Mouse (Mus musculus) kidney, embryonic 14.5 days (tissue): ENCODE results near the gene Lypla2. TPM values are rescaled to one million over a fixed set of nuclear protein-coding genes. Genes with fewer than 3 reads are reported as not detected.
"Not testable (repeated sequence)": the region's sequence is repeated elsewhere in the genome, so short reads cannot be mapped to it uniquely, and the experiment has no call there.

ENCODE experiments used
- ATAC-seq: fragments of 200-750 bp; cut with Nextera tagmentation; 2 replicates; pipeline ENCODE4 v1.8.0; 2017; ENCODE audit warnings: moderate number of reproducible peaks, mild to moderate bottlenecking, moderate TSS enrichment, moderate library complexity; ENCODE audit not compliant: low FRiP score, low TSS enrichment
- H3K27ac ChIP-seq: fragments of 300-500 bp; sonication (generic); 2 replicates; pipeline ENCODE4 v1.5.1; 2014; ENCODE audit warnings: low read depth, mild to moderate bottlenecking, low read length, moderate library complexity, mixed read lengths
- H3K27me3 ChIP-seq: fragments of 300-500 bp; sonication (generic); 2 replicates; pipeline ENCODE4 v1.6.1; 2014; ENCODE audit warnings: mild to moderate bottlenecking, low read length; ENCODE audit not compliant: control insufficient read depth, insufficient read depth
- H3K36me3 ChIP-seq: fragments of 300-500 bp; sonication (generic); 2 replicates; pipeline ENCODE4 v1.6.1; 2014; ENCODE audit warnings: low read length, mixed read lengths; ENCODE audit not compliant: control insufficient read depth, insufficient read depth
- H3K4me1 ChIP-seq: fragments of 300-500 bp; sonication (generic); 2 replicates; pipeline ENCODE4 v1.6.1; 2014; ENCODE audit warnings: low read length, mixed read lengths; ENCODE audit not compliant: control insufficient read depth, insufficient read depth
- H3K4me2 ChIP-seq: fragments of 300-500 bp; sonication (generic); replicated peaks from 2 replicates; pipeline ENCODE4 v1.6.1; 2014; ENCODE audit warnings: low read depth, mild to moderate bottlenecking, low read length
- H3K4me3 ChIP-seq: fragments of 300-500 bp; sonication (generic); 2 replicates; pipeline ENCODE4 v1.5.1; 2014; ENCODE audit warnings: mild to moderate bottlenecking, low read length
- H3K9ac ChIP-seq: fragments of 300-500 bp; sonication (generic); 2 replicates; pipeline ENCODE4 v1.6.1; 2014; ENCODE audit warnings: low read depth, mild to moderate bottlenecking, low read length, moderate library complexity
- H3K9me3 ChIP-seq: fragments of 300-500 bp; sonication (generic); 2 replicates; pipeline ENCODE4 v1.6.1; 2016; ENCODE audit warnings: low read length; ENCODE audit not compliant: control insufficient read depth
- WGBS: fragments of 180-500 bp; shearing (Covaris S2); extraction: QIAGEN DNeasy Blood & Tissue Kit; methylation state at CpG from one replicate; pipeline ENCODE4 v1.1.7; 2014; 5-methylcytosine and 5-hydroxymethylcytosine counted together
- polyA plus RNA-seq: library from polyadenylated mRNA; unstranded; fragments of >200 nt; fragmentation: Nextera tagmentation; extraction: Ambion mirVana; gene quantifications from 2 replicates; pipeline ENCODE4 v1.2.1, GENCODE M21; 2014

The Lypla2 gene
- polyA plus RNA-seq, 1 experiment from 2014 or later = 133 TPM

DNA sequence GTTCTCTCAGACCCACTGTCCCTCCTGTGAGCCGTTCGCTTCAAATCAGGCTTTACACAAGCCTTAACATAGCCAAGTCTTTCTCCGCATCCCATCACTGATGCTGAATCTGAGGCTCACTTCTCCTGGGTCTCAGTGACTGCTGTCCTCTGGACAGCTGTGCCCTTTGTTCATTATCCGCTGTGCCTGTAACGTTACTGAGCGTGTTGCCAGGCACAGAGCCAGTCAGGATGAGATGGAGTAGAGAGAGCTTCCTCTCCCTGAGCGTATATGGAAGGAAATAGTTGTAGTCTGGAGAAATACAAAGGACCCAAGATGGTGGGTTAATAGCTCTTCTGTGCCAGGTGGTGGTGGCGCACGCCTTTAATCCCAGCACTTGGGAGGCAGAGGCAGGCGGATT is 23.0 kb downstream of the Lypla2 start:
- Histone ChIP-seq H3K9me3 (no peaks in the 10 kb centered on the region), H3K4me2 (no peak overlapping the region), H3K27ac (no peak overlapping the region), H3K27me3 (no peaks in the 10 kb centered on the region), H3K9ac (no peak overlapping the region), H3K4me1 (peaks cover 13% of the 10 kb centered on the region; the same call in 1 of the 2 replicates), H3K4me3 (no peak overlapping the region), H3K36me3 (peaks cover 6% of the 10 kb centered on the region; the same call in 1 of the 2 replicates)
- WGBS = 87% methylated on average over 10 of the region's 10 CpGs
- no peak for ATAC-seq

DNA sequence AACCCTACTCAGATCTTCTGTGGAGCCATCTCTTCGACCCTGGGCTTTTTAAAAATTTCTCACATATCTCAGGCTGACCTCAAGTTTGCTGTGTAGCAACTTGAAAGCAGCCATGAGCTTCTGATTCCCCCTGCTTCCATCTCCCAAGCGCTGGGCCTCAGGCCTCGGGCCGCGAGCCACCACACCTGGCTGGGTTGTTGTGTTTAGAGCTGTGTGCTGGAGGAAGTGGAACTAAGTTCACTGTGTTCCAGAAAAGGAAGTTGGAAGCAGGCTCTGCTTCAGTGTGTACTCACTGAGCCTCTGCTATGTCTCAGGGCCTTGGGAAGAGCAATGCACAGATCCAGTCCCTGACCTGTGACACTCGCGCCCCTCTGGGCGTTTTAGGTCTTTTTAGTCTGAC is 24.3 kb downstream of the Lypla2 start:
- H3K36me3 ChIP-seq = peaks cover 6% of the 10 kb centered on the region; the same call in 1 of the 2 replicates
- H3K9ac ChIP-seq = no peak overlapping the region
- H3K4me2 ChIP-seq = no peak overlapping the region
- H3K9me3 ChIP-seq = no peaks in the 10 kb centered on the region
- H3K27me3 ChIP-seq = no peaks in the 10 kb centered on the region
- 84% methylated on average over 8 of the region's 8 CpGs for WGBS
- no peak overlapping the region for H3K4me3 ChIP-seq
- no peak for ATAC-seq
- no peak overlapping the region for H3K27ac ChIP-seq
- H3K4me1 ChIP-seq = peaks cover 13% of the 10 kb centered on the region; the same call in 1 of the 2 replicates

DNA sequence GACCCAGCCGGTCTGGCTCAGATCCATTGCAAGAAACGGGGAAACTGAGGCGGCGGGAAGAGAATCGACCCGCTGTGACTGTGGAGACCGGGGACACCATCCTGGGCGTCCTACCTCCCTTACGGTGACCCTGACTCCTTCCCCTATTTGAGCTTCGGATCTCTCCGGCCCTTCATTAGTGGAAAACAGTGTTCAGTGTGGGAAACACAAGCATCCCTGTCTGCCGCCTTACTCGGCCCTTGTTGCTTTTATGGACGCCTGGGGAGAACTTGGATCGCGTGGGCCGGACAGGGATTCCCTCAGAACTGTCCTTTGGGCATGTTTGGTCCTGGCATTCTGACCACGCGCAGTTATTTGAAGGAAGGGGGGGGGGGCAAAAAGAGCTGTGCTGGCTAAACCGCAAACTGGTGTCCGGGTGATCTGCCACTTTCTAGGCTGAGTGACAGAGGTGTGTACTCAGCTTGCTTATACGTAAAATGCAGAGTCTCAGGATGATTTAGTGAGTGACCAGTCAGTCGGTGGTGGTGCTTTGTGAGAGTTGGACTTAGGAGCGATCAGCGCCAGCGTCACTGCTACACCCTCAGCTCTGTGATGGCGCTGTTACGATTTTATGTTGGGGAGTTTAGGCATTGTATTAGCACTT is 25.6 kb downstream of the Lypla2 start:
- peak; percentile 1 for ATAC-seq
- no peaks in the 10 kb centered on the region for H3K9me3 ChIP-seq
- peak overlapping the region; percentile 74 for H3K9ac ChIP-seq
- H3K4me2 ChIP-seq = peak overlapping the region; percentile 87
- no peaks in the 10 kb centered on the region for H3K27me3 ChIP-seq
- H3K36me3 ChIP-seq = 0 out of 2 replicates have a peak, but pooled peaks cover 3% of the 10 kb centered on the region
- peaks cover 13% of the 10 kb centered on the region; the same call in 1 of the 2 replicates for H3K4me1 ChIP-seq
- H3K27ac ChIP-seq = peak overlapping the region; percentile 65
- WGBS = under 1% methylated on average over 28 of the region's 28 CpGs
- peak overlapping the region; percentile 86 for H3K4me3 ChIP-seq

DNA sequence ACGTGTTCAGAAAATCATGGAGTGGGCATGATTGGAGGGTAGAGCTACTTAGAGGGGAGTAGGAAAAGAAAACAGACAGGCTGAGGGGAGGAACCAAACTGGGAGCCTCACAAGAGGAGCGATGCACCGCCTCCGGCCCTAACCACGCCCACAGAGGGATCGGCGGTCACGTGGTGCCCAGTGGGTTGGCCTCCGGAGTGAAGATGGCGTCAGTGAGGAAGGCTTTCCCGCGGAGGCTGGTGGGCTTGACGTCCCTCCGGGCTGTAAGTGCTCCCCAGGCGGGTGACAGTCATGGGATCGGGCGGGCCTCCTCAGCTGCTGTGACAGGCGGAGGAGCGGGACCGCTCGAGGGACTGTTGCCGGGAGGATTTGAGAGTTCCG is 26.2 kb downstream of the Lypla2 start, which contains the start of gene Hmgcl:
Gene Hmgcl, plus strand, starts transcription at position 171 of the 381 bp plus-strand sequence.
- Histone ChIP-seq H3K9ac (peak within 1 kb of the TSS; percentile 74), H3K4me2 (peak within 1 kb of the TSS; percentile 87), H3K27me3 (no peaks in the 10 kb centered on the region), H3K9me3 (no peaks in the 10 kb centered on the region), H3K27ac (peak within 1 kb of the TSS; percentile 65), H3K4me3 (peak within 1 kb of the TSS; percentile 86), H3K4me1 (peaks cover 13% of the 10 kb centered on the region; the same call in 1 of the 2 replicates), H3K36me3 (no peaks in the 10 kb centered on the region)
- peak; percentile 92 for ATAC-seq
- under 1% methylated on average over 23 of the region's 23 CpGs for WGBS

DNA sequence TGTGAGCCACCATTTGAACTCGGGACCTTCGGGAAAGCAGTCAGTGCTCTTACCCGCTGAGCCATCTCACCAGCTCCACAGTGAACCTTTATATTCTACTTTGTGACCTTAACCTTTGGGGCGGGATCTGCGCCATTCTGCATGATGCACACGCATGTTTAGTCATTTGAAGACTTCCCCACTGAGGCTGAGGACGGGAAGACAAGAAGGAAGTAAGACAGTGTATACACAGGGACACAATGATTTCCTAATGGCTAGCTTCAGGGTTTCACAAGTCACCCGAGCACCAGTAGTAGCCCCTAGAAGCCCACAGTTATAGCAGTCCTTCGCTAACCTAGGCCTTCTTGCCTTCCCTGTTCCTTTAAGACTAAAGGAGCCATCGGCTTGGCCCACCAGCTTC is 26.7 kb downstream of the Lypla2 start:
- peak overlapping the region; percentile 59; the same call in 1 of the 2 replicates for H3K27ac ChIP-seq
- 0 out of 2 replicates have a peak, but pooled peaks have one; percentile 16 for ATAC-seq
- WGBS = 79% methylated on average over 10 of the region's 10 CpGs

DNA sequence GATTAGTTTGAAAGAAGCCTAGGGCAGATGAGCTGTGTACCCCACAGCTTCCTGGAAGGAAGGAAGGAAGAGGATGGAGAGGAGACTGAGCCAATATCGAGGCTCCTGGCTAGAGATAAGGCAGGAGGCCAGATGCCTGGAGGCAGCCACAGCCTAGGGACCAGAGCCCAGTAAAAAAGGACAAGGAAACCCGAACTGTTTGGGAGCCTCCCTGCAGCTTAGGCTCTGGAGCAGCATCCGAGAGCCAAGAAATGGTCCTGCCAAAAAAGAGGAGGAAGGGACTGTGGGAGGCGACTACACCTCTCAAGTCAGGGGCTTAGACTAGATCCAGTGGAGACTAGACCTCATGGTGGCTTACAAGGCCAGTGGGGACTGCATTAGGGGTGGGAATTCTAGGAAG is 29.0 kb downstream of the Lypla2 start:
- ATAC-seq = no peak
- Histone ChIP-seq H3K4me3 (no peak overlapping the region), H3K4me2 (no peak overlapping the region), H3K36me3 (peaks cover 7% of the 10 kb centered on the region), H3K9ac (no peak overlapping the region), H3K4me1 (peaks cover 3% of the 10 kb centered on the region; the same call in 1 of the 2 replicates), H3K27ac (no peak overlapping the region), H3K9me3 (no peaks in the 10 kb centered on the region), H3K27me3 (no peaks in the 10 kb centered on the region)
- WGBS = 60% methylated on average over 4 of the region's 4 CpGs

More for the DNA sequence above, 26.7 kb downstream of the Lypla2 start:
- peak overlapping the region; percentile 86 for H3K4me3 ChIP-seq
- peaks cover 13% of the 10 kb centered on the region; the same call in 1 of the 2 replicates for H3K4me1 ChIP-seq
- H3K4me2 ChIP-seq = peak overlapping the region; percentile 87
- no peaks in the 10 kb centered on the region for H3K36me3 ChIP-seq
- H3K27me3 ChIP-seq = no peaks in the 10 kb centered on the region
- H3K9me3 ChIP-seq = no peaks in the 10 kb centered on the region
- peak overlapping the region; percentile 20; the same call in 1 of the 2 replicates for H3K9ac ChIP-seq

DNA sequence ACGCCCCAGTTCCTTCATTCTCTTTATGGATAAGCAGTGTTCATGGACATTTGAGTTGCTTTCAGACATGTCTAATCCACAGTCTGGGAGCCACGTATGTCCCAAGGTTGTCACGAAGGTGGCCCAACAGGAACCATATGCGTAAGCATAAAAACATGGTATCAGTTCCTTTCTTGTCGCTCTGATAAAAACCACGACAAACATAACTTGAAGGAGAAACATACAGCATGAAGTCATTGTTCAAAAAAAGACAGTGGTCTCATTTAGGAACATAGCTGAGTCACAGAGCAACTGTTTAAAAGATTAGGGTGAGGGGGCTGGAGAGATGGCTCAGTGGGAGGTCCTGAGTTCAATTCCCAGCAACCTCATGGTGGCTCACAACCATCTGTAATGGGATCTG is 30.2 kb downstream of the Lypla2 start:
- H3K4me1 ChIP-seq = peaks cover 3% of the 10 kb centered on the region; the same call in 1 of the 2 replicates
- H3K4me2 ChIP-seq = no peak overlapping the region
- ATAC-seq = no peak
- H3K9me3 ChIP-seq = no peaks in the 10 kb centered on the region
- H3K9ac ChIP-seq = no peak overlapping the region
- H3K36me3 ChIP-seq = peaks cover 7% of the 10 kb centered on the region
- WGBS = 87% methylated on average over 6 of the region's 6 CpGs
- no peak overlapping the region for H3K27ac ChIP-seq
- H3K4me3 ChIP-seq = no peak overlapping the region
- H3K27me3 ChIP-seq = no peaks in the 10 kb centered on the region

DNA sequence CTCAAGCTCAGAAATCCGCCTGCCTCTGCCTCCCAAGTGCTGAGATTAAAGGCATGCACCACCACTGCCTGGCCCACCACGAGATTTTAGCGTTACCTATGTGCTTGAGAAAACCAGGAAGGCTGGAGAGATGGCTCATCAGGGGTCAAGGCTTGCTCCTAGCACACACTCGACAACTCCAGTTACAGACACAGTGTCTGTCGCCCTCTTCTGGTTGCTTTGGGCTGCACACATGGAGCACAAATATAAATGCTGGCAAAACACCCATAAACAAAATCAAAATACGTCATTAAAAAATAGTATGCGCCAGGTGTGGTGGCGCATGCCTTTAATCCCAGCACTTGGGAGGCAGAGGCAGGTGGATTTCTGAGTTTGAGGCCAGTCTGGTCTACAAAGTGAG is 31.4 kb downstream of the Lypla2 start:
- not testable (repeated sequence) for H3K4me2 ChIP-seq, H3K9ac ChIP-seq, H3K27me3 ChIP-seq, H3K9me3 ChIP-seq, H3K27ac ChIP-seq, H3K4me3 ChIP-seq, H3K4me1 ChIP-seq, ATAC-seq, H3K36me3 ChIP-seq
- WGBS = 88% methylated on average over 8 of the region's 8 CpGs

DNA sequence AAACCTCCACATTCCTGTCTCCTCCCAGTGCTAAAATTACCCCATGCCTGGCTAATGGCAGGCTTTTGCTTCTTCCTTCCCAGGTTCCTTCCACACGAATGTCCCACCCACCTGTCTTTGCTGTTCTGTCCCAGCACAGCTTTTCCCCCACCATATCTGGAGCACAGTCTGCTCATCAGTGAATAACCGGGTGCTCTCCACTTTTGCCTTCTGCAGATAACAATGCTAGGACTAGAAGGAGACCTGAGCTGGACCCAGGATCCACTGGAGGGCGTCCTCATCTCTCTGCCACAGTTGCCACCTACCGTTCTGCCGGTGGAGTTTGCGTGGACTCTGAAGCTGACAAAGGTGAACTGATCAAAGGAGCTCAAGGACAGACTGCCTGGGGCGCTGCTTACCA is 33.6 kb downstream of the Lypla2 start:
- Histone ChIP-seq H3K36me3 (peaks cover 11% of the 10 kb centered on the region), H3K9me3 (no peaks in the 10 kb centered on the region), H3K27ac (no peak overlapping the region), H3K4me3 (no peak overlapping the region), H3K27me3 (no peaks in the 10 kb centered on the region), H3K9ac (no peak overlapping the region), H3K4me1 (no peaks in the 10 kb centered on the region), H3K4me2 (no peak overlapping the region)
- 68% methylated on average over 7 of the region's 7 CpGs for WGBS
- no peak for ATAC-seq
